Mouse (Mus musculus): ENCODE data around the gene Rabep2. TPM values are rescaled to one million over a fixed set of nuclear protein-coding genes. Genes with fewer than 3 reads are reported as not detected.
"Not testable (repeated sequence)": the region's sequence is repeated elsewhere in the genome, so short reads cannot be mapped to it uniquely, and the experiment has no call there.

Rabep2 gene
- polyA plus RNA-seq, 3 experiments from 2014 or later = 37.8 to 39.6 (median 38.1) TPM

DNA sequence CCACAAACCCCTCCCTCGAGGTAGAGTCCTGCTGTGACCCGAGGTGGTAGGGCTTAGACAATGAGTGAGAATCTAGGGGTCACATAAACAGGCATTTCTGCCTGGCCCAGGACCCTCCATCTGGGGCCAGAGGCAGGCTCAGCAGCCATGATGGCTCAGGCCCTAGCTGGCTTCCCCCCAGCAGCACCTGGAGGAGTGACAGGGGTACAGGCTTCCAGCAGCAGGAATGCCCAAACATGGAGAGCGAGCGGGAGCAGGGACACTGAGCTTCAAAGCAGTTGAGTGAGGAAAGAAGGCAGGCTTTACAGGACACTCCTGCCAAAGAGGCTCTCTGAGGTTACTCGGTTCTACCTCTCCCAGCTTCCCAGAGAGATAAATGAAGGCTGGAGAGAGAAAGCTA, 36.3 kb downstream of the Rabep2 start:
- no peak for ATAC-seq

DNA sequence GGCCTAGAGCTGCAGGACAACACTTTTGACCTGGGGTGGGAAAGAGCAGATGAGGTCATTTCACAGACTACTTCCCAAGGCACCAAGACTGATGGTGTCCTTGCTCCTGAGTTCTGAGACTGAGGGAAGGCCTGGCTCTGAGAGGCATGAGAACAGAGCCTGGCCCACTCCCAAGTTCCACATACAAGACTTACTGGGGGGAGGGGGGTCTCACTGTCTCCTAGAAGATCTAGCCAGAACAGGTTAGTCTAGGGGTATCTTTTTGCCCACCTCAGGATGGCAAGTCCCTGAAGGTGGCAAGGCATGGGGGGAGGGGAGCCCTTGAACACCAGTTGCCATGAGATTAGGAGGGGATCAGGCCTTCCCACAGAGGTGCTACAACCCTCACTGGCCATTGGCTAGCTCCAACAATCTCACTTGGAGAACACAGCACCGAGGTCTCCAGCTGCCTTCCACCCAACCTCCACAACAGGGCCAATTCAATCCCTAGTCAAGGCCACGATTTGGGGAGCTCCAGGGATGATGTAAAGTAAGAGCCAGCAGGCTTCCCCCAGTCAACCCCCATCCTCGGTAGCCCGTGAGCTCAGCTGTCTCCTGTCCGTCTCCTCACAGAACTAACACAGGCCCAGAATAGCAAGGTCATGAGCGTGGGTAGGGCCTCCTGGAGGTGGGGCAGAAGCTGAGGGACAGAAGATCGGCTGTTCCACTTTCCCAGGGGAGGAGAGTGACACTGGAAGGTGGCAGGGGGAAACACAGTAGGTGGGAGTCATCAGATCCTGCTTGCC, 36.9 kb downstream of the Rabep2 start:
- no peak for ATAC-seq

DNA sequence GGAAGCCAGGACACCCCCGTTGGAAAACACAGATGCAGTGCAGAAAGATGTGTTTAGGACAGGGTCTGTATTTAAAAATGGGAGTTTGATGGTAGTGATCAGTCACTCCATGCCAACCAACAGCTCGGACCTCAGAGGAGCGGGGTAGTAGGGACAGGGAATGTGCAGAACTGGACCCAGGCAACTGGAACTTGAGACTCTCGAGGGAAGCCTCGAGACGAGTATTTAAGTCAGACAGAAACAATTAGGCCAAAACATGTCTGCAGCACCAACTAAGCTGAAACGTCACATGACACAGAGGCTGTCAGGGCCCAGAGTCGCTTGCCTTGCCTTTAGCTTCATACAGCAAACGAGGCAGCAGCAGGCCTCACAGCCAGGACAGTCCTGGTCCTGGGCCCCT, 37.6 kb downstream of the Rabep2 start:
- no peak for ATAC-seq

DNA sequence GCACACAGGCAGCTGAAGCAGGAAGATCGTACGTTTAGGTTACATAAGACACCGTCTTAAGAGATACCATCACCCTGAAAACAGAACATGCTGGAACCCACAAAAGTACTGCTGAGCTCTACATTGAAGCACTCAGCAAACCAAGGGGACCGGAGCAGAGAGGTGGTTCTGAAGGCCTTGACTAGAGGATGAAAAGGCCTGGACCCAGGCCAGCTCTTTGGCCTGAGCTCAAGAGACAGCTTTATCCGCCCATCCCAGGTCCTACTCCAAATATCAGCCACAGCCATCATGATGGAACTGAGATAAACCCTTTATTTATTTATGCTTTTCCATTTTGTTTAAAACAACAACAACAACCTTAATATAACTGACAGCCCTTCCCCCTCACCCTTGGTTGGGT, 38.1 kb downstream of the Rabep2 start:
- no peak for ATAC-seq

DNA sequence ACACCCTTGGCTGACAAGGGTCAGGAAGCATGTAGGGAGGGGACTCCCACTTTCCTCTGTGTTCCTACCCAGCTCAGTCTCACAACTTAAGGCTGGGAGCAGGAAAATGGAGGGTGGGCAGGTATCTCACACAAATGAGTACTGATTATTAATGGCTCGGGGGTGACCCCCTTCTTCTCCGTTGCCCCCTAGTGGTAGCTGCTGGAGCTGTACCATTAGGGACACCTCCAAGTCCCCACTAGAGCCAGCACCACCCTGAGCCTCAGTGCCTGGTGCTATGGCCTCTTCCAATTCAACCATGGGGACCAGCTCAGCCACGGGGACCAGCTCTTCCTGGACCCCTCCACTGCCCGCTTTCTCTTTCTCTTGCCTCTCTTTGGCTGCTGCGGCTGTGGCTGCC, 38.7 kb downstream of the Rabep2 start:
- ATAC-seq = no peak

DNA sequence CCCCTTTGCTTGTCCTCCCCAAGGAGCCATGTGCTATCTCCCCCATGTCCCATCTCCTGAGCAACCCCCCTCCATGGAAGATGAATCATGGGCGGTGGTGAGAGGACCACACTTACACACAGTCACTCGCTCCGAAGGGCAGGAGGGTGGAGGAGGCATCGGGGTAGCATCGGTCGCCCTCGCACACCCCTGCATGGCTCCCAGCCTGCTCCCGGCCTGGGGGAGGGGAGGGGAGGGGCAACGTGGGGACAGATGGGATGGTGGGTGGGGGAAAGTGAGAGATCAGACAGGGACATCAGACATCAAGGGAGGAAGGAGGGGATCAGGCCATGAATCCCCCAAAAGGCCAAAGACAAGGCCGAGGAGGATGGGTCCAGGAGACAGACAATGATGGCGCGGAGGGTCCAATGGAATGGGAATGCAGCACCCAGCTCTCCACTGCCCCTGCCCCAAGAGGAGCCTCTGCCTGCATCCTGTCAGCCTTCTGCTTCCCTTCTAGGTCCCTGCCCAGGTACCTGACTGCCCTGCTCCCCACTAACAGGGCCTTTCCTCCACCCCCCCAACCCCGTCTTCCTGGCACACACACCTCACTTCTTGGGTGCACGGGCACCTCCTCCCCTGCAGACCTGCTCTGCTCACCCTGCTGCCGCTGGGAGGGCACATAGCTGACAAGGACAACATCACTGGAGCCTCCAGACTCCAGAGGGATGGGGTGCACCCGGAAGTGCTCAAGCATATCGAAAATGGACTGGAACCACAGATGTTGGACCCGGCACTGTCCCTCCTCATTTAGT, 39.5 kb downstream of the Rabep2 start:
- no peak for ATAC-seq

DNA sequence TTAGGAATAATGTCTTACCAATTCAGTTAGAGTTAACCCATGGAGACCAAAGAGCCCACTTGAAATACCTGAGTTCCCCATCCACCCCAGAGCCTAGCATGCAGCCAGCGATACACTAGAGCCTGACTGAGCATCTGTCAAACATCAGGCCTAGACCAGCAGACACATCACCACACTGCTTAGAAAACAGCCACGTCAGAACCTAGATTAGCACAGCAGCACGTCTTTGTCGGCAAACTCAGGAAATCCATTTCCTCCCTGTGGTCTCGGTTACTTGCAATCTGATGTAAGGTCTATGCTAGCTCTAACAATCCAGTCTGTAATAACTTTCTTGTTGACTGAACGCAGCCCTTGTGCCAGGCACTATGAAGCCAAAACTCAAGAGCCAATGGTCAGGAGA, 41.5 kb downstream of the Rabep2 start:
- ATAC-seq = peak; percentile 77

DNA sequence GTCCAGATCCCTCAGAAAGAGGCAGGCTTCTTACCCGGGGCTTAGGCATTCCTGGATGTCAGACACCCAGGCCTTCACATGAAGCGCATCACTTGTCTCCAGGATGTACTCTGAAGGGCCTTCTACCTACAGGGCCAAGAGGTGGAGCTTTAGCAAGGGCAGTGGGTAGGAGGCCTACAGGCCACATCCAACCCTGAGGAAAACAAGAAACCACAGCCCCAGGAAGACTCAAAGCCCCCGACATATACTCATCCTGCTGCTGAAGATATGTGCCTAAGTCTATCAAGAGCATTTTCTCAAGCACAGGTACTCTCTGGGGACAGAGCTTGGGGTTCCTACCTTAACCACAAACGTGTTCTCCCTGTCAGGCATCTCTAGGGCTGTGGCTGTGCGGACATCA, 42.8 kb downstream of the Rabep2 start:
- ATAC-seq = no peak

DNA sequence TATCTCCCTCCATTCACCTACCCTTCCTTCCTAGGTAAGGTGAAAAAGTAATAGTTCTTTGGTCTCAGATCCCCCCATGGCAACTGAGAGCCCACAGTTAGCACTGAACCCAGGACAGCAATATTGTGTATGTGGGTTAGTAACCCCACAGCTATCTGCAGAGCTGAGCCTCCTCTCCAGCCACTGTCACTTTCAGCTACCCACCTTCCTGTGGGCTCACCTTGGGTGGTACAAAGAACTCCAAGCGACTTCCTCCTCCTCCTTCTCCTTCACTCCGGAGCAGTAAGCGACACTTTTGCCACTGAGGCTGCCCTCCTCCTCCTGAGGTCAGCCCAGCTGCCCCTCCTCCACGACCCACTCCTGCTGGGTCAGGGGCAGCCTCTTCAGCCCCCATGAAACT, 43.3 kb downstream of the Rabep2 start:
- no peak for ATAC-seq

DNA sequence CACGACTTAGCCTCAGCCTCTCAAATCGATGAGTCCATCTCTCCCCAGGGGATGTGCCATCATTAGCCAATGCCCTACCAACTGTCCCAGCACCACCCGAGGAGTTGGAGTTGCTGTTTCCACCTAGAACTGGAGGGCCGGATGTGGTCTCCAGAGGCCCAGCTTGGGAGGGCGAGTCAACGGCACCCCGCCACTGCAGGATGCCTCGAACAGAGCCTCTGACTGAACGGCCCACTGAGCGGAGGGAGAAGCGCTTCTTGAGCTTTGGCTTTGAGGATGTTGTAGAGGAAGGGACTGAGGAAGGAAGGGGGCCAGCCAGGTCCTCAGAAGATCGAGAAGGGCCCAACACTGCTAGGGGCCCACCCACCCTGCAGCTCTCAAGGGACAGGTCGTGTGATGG, 43.7 kb downstream of the Rabep2 start:
- peak; percentile 69 for ATAC-seq

DNA sequence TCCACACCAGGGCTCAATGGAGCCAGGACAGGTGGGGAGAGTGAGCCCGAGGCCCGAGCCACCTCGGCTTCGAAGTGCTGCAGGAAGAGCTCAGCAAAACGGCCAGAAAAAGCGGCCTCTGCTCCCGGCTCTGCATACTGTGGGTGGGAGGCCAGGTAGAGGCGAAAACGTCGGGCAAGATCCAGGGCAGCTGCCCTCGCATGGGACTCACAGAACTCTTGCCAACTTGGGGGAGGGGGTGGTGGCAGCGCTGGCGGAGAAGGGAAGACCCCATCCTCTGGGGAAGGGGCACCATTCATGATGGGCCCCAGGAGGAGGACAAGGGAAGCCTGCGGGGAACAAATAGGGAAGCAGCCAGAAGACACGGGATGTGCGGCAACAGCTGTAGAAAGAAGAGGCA, 44.2 kb downstream of the Rabep2 start:
- no peak for ATAC-seq

DNA sequence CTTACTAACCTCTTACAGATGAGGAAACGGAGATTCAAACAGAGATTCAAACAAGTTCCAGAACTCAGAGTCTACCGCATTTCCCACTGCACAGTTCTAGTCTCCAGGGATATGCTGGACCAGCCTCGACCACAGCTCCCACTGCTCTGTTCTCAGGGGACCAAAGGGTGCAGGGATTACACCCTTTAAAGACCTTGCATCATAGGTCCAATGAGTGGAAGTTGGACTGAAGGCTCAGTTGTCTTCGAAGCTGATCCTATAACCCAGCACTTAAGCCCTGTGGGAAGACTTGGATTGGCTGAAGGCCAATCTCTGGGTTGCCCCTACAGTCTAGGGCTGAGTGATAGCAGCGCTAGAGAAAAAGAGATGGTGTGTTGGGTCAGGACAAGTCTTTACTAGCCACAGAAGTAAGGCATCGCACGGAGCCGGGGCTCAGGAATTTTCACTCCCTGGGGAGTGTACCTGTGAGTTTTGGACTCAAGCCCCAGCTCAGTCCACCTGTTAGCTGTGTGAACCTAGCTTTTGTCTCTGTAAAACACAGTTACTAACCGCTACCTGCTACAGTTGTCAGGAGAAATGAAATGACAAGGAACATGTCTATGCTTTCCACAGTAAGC, 45.0 kb downstream of the Rabep2 start:
- ATAC-seq = no peak

DNA sequence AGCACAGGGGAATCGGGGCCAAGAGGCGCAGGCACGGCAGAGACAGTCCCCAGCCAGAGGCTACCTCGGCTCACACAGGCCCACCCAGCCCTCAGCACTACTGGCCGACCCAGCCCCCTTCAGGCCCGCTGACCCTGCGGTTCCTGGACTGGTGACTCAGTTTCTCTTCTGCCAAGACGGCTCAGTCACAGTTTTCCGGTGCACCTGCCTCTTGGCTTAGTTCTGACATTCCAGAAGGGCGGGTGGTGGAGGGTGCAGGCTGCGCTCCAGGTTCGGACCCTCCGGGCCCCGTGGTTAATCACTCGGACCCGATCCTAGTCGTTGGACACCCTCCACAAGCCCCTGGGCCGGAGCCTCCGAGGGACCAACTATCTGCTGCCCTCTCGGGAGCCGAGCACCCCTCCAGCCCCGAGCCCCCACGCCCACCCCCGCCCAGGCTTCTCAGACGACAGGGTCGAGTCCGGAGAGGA, 46.0 kb downstream of the Rabep2 start:
- ATAC-seq = no peak

DNA sequence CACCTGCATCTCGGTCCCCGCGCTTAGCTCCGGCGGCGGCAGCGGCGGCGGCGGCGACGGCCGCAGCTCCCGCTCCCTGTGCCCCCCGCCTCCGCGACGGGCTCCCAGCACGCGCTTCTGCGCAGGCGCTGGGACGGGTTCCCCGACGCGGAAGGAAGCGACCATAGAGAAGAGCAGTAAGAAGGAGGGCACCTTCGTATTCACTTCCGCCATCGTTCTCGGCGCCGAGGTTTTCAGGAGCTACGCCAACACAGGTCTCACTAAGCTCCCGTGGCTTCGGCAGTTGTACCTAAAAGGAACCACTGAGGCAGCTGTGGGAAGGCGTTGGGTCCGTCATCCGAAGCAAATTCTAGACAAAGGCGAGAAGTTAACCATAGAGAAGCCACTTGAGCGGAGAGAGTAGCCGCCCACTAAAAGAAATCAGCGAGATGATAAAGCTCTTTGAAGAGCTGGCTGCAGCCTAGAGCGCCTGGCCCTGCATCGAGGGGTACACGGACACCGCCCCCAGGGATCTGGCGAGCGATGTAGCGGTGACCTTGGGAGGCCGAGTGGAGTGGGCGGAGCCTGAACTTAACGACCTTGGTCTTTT, 46.5 kb downstream of the Rabep2 start, which contains the start of gene Sh2b1:
Gene Sh2b1, minus strand, starts transcription at position 432 of the 589 bp plus-strand sequence.
- peak; percentile 65 for ATAC-seq

DNA sequence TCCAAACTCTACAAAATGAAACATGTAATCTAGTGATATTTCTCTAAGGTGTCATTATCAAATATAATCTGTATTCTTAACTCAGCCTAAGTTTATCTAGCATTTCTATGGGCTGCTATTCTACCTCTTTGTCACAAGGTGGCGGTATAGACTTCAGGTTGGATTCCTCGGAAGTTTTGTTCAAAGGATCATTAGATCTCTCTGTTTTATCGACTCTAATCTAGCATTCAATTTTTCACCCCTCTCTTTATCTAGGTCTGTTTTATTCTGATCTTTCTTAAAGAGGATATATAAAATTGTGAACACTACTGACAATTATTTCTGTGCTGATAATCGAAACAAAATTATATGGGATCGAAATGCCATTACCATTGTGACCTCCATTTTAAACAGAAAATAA, 53.1 kb downstream of the Rabep2 start:
- ATAC-seq = peak; percentile 43

DNA sequence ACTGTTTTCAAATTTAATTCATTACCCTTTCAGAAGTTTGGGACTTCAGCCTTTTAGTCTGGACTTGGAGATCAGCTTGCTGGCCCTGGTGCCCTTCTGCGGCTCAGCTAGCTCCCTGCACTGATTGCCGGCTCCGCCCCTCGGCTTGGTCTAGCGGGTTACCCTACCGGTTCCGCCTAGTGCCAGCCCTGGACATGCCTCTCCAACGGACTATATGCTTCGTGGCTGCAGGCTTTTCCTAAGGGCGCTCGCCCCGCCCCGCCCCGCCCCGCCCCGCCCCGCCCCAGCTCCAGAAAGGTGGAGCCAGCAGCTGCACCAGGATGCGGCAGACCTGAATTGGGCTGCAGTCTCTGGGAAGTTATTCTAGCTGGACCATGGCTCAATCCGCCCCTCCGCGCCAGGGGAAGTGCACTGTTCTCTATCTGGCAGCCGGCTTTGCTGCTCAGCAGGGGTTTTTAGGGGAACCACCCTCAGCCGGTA, 53.9 kb downstream of the Rabep2 start:
- peak; percentile 7 for ATAC-seq

DNA sequence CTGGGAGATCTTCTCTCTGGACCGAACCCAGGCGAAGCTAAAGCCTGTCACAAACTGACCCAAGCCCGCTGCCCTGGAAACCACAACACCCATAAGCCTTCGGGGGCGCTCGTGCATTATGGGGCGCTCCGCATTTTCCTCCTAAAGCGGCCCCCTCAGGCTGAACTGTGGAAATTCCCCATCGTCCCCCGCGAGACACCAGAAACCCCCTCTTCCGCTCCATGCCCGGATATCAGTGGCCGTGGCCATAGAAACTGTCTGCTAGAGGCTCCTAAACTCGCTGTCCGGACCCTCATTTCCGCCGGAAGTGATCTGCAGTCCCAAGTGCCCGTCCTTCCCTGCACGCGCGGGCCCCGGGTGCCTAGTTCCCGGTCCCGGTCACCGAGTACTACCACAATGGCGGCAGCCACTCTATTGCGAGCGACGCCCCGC, 58.5 kb downstream of the Rabep2 start, which contains the start of gene Tufm:
Gene Tufm, plus strand, starts transcription at position 310 of the 432 bp plus-strand sequence.
- peak; percentile 90 for ATAC-seq

DNA sequence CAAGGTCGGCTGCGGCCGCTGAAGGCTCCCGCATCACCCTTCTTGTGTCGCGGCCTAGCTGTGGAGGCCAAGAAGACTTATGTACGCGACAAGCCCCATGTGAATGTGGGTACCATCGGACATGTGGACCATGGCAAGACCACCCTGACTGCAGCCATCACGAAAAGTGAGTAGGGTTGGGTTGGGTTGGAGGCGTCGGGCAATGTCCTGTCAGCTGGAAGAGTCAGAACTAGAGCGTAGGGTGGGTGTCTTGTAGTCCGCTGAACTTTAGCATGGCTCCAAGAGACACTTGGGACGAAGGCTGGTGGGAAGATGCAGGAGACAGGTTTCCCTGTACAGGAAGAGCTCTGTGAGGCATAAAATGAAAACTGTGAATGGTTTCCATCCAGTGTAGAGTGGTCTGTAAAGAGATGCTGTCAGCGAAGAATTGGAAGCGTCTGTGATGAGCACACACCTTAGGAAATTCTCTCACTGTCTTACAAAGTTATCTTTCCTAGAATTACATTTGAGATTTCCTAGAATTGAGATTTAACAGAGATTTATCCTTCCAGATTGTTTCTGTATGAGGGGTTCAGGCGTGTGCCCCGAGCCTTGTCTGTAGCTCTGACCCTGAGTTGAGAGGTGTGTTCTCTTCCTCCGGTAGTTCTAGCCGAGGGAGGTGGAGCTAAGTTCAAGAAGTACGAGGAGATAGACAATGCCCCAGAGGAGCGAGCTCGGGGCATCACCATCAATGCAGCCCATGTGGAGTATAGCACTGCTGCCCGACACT, 59.2 kb downstream of the Rabep2 start:
- not testable (repeated sequence) for ATAC-seq

DNA sequence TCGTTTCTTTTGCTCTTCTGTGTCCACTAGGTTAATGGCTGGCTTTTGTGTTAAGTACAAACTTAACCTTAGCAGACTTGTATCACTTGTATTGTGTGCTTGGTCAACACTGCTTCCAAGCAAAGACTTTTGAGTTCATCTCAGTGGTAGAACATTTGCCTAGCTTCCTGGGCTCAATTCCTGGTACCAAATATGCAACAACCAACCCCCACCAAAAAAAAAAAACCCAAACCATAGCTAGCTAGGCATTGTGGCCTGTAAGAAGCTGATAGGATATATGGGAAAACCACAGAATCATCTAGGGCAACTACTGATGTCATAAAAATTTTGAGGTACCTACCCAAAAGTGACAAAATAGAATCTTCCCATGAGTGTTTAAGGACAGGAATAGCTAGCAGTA, 62.4 kb downstream of the Rabep2 start:
- no peak for ATAC-seq

DNA sequence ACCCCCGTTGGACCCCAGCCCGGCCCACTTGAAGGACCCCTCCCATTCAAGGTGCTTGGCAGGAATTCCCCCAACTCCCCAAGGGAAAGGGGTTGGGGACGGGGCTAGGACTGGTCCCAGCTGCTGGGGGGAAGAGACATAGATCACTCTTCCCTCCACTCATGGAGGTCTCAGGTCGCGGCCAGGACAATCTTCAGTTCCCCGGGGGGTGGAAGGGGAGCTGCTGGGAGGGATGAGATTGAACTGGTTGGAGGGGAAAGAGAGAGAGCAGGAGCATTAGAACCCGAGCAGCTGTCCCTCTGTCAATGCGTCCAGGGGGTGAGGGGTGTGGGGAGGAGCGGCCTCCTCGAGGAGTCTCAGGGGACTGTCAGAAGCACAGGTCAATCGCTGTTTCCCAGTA, 63.4 kb downstream of the Rabep2 start:
- no peak for ATAC-seq

DNA sequence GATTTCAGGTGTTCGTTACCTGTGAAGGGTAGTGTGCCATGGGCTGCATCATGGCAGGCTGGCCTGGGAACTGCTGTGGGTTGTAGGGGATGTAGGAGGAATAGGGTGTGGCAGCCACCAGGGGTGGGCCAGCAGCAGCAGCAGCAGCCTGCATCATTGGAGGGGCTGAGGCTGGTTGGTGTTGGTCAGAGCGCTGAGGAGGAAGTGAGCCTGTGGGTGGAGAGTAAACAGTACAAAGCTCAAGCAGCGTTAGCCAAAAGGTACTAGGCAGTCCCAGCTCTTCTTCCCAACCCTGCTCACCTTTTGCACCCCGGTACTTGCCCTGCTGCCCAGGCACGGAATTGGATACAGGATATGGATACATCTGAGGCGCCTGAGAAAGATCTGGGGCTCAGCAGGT, 65.6 kb downstream of the Rabep2 start:
- no peak for ATAC-seq

DNA sequence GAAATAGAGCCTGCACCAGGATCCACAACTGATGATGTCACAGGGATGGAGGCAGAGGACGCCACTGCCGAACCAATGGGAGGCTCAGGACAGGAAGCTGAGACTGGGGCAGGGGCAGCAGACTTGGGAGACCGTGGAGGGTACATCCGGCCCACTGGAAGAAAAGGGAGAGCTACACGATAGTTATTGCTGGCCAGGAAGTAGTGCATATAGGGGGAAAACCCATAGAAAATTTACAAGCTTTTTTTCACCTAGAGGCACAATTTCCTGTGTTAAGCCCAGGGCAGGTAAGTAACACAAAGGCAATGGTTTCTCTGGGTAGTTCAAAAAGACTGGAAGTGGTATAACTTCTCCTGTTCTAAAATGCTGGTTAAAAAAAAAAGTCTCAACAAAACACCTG, 67.9 kb downstream of the Rabep2 start:
- peak; percentile 89 for ATAC-seq

Measured in inflammation-experienced regulatory T-cells, adult 6 months (primary cell).